Mouse (Mus musculus) olfactory bulb, adult 2 months (tissue): ENCODE data around the gene Saa3. TPM values are rescaled to one million over a fixed set of nuclear protein-coding genes. Genes with fewer than 3 reads are reported as not detected.
"Not testable (repeated sequence)": the region's sequence is repeated elsewhere in the genome, so short reads cannot be mapped to it uniquely, and the experiment has no call there.

Experiments used
- H3K27ac ChIP-seq: fragments of 200-500 bp; 2 replicates; pipeline ENCODE4 v1.5.1; 2012; ENCODE audit warnings: low read depth, low read length; ENCODE audit not compliant: insufficient read depth
- H3K4me1 ChIP-seq: fragments of 200-500 bp; 2 replicates; pipeline ENCODE4 v1.6.1; 2012; ENCODE audit warnings: low read length; ENCODE audit not compliant: control insufficient read depth, insufficient read depth
- H3K4me3 ChIP-seq: fragments of 200-500 bp; 2 replicates; pipeline ENCODE4 v1.5.1; 2012; ENCODE audit warnings: mild to moderate bottlenecking, low read depth, low read length, moderate library complexity; ENCODE audit not compliant: insufficient read depth
- CTCF ChIP-seq: fragments of 200-500 bp; IDR thresholded peaks from 2 replicates; pipeline ENCODE4 v1.5.1; 2012; ENCODE audit warnings: low read depth, mild to moderate bottlenecking, low read length, moderate library complexity; ENCODE audit not compliant: insufficient read depth
- POLR2A ChIP-seq: fragments of 200-500 bp; IDR thresholded peaks from 2 replicates; pipeline ENCODE4 v1.6.1; 2012; ENCODE audit warnings: mild to moderate bottlenecking, low read depth, low read length, moderate library complexity; ENCODE audit not compliant: insufficient read depth
- WGBS: fragments of 180-500 bp; shearing (Covaris S2); methylation state at CpG from one replicate; pipeline ENCODE4 v1.1.7; 2018; 5-methylcytosine and 5-hydroxymethylcytosine counted together
- polyA plus RNA-seq: library from polyadenylated mRNA; stranded (reverse); fragments of >200 nt; gene quantifications from 2 replicates; pipeline ENCODE4 v1.2.4, GENCODE M21; 2012; ENCODE audit warnings: low replicate concordance; ENCODE audit not compliant: missing spikeins, insufficient read depth, insufficient read length

The Saa3 gene
- not detected in 2 replicates for polyA plus RNA-seq

DNA sequence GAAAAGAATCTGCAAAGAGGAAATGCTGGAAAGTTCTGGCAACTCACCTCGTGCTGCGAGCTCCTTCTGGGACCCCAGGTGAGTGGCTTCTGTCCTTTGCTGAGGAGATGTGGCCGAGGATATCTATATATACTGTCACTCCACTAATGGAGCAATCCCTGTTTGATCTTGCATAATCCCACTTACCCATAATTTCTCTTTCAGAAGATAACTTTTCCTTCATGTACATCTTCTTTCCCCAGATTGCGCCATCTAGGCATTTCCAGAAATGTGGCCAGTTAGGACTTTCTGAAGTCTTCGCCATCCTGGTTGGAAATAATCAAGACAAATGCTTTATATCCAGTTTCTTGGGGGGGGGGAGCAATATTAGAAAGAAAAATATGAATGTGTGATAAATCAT is at the start of gene Saa3:
Gene Saa3, minus strand, starts transcription at position 101 of the 400 bp plus-strand sequence.
- TF ChIP-seq POLR2A (no peak), CTCF (no peak)
- 92% methylated on average over 5 of the region's 5 CpGs for WGBS
- Histone ChIP-seq H3K4me3 (no peak within 1 kb of the TSS), H3K27ac (no peak within 1 kb of the TSS), H3K4me1 (no peaks in the 10 kb centered on the region)

DNA sequence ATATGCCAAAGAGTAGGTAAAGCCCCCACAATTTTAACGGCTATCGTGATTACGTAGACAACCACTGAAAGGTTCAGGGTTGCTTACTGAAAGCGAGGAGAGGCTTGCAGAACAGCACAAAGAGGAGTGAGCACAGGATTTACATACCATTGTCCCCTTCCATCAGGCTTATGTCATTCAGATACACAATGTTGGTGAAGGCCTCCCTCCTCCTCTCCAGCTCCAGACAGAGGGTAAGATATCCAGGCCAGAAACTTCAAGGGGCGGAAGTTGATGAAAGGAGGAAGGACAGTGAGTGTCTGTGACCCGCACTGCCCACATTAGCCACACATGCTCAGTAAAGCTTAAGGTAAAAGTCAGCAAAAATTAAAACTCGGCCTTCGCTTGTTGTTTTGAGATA is 49.2 kb upstream of the Saa3 start:
- peaks cover 3% of the 10 kb centered on the region; the same call in 1 of the 2 replicates for H3K4me1 ChIP-seq
- H3K4me3 ChIP-seq = no peak overlapping the region
- TF ChIP-seq CTCF (no peak), POLR2A (no peak)
- no peak overlapping the region for H3K27ac ChIP-seq
- WGBS = 77% methylated on average over 8 of the region's 8 CpGs

DNA sequence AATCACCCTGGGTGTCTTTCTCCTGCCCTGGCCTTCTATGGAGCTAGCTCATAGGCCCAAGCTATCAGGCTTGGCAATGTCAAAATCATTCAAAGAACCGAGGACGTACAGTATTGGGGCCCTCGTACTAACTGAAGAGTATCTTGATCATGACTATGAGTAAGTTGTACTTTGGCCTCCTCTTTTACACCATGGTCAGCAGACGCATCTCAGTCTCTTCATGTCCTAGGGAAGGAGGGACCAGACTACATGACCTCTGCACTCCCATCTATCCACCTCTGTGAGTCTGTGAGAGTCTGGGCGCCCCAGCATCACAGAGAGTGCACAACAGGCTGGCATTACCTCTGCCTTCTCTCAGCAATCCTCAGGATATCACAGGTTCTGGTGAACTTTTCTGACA is 47.1 kb upstream of the Saa3 start:
- Histone ChIP-seq H3K4me3 (no peak overlapping the region), H3K27ac (no peak overlapping the region), H3K4me1 (peaks cover 3% of the 10 kb centered on the region; the same call in 1 of the 2 replicates)
- no peak for TF ChIP-seq CTCF
- TF ChIP-seq POLR2A = no peak
- 97% methylated on average over 5 of the region's 5 CpGs for WGBS

DNA sequence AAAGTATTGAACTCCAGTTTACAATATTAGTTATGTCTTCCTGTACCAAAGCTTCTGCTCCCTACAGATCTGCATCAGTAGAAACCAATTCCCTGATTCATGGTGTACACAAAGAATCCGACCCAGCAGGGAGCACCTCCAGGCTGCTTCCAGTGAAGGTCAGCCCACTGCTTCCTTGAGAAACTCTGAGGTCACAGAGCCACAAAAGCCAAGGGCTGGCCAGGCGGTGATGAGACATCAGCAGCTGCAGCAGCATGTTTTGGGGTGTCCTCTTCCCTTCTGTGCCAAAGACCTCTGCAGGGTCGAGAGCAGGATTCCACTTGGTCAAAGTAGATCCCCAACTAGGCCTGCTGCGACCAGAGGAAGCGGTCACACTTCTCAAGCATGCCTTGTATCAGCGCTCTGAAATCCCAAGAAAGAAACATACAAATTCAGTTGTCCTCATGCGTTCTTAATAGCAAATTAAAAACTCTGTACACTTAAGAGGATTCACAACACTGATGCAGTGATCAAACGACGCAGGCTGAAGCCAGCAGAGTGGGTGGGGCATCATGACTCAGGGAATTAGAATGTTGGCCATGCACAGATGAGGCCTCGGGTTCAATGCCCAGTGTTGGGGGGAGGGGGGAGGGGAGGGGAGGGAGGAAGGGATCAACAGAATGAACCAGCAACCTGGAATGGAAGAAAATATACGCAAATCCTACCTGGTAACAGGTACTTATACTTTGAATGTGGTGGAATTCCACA is 45.7 kb upstream of the Saa3 start:
- Histone ChIP-seq H3K27ac (no peak overlapping the region), H3K4me3 (no peak overlapping the region), H3K4me1 (peaks cover 3% of the 10 kb centered on the region; the same call in 1 of the 2 replicates)
- TF ChIP-seq POLR2A = no peak
- no peak for TF ChIP-seq CTCF
- WGBS = 65% methylated on average over 11 of the region's 11 CpGs

DNA sequence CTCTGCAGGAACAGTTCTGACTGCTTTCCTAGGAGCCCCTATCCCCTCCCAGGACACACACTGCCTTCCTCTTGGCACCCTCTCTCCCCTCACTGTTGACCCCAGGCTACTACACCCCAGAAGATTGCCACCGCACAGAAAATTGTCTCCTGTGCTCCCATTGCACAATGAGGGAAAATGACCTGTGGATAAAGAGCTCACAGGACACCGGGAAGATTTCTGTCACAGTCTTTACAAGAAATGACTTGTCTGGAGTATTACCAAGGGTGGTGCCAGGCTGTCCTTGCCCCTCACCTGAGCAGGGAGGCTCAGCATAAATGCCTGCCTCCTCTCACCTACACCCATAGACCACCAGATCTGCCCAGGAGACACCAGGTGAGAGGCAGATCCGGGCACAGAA is 36.0 kb upstream of the Saa3 start, which contains the start of gene Saa2:
Gene Saa2, plus strand, starts transcription at position 301 of the 400 bp plus-strand sequence.
- TF ChIP-seq POLR2A (no peak), CTCF (no peak)
- H3K4me3 ChIP-seq = no peak within 1 kb of the TSS
- 79% methylated on average over 3 of the region's 3 CpGs for WGBS
- no peak within 1 kb of the TSS for H3K27ac ChIP-seq
- H3K4me1 ChIP-seq = 0 out of 2 replicates have a peak, but pooled peaks cover 6% of the 10 kb centered on the region

DNA sequence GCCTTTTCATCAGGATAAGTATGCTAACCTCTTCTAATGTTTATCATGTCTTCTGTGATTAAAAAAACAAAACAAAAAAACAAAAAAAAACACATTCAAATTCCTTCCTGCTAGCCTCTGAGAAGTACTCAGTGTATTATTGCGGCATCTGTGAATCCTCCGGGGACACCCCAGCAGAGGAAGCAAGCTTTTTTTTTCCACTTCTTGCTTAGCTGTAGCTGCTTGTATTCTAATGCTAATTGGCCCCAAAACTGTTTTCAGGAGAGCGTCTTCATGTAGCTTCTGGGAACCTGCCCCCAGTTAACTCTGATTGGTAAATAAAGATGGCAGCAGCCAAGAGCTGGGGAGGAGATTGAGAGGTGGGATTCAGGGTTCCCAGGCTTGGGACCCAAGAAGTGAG is 33.0 kb upstream of the Saa3 start:
- H3K4me1 ChIP-seq = 0 out of 2 replicates have a peak, but pooled peaks cover 6% of the 10 kb centered on the region
- H3K27ac ChIP-seq = no peak overlapping the region
- TF ChIP-seq POLR2A = no peak
- TF ChIP-seq CTCF = no peak
- WGBS = 33% methylated on average over 3 of the region's 3 CpGs
- H3K4me3 ChIP-seq = no peak overlapping the region

DNA sequence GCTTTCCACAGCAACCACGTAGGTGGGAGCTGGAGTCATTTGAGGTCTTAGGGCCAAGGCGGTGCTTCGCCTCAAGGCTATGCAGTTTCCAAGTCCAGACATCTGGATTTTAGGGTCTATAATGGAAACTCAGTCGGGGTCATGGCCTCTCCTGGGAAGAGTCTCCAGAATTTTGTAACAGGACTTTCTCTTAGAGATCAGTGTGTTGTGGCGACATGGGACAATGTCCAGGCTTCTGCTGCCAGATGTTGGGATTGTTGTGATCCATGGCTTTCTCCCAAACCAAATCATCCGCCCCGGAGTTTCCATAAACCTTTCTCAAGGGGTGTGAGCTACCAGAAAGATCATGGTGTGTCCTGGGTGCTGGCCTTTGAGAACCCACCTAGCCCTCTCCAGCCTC is 30.9 kb upstream of the Saa3 start:
- H3K4me3 ChIP-seq = no peak overlapping the region
- WGBS = 90% methylated on average over 7 of the region's 7 CpGs
- no peak overlapping the region for H3K27ac ChIP-seq
- 0 out of 2 replicates have a peak, but pooled peaks cover 3% of the 10 kb centered on the region for H3K4me1 ChIP-seq
- TF ChIP-seq POLR2A (no peak), CTCF (no peak)

DNA sequence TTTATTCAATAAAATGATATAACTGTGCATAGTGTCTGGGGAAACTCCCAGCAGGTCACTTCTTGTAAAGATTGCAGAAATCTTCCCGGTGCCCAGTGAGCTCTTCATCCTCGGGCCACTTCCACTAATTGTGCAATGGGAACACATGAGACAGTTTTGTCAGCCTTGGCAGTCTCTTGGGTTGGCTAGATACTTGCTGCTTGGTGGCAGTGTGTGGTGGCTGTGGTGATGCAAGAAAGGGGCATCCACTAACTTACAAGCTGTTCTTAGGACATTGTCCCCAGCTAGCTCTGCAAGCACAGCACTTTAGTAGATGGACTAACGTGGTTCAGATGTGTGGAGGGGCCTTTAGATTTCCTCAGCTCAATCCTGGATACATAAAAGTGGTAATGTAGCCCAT is 30.3 kb upstream of the Saa3 start:
- no peak for TF ChIP-seq CTCF
- TF ChIP-seq POLR2A = no peak
- H3K27ac ChIP-seq = no peak overlapping the region
- 0 out of 2 replicates have a peak, but pooled peaks cover 3% of the 10 kb centered on the region for H3K4me1 ChIP-seq
- no peak overlapping the region for H3K4me3 ChIP-seq
- 80% methylated on average over 3 of the region's 3 CpGs for WGBS

DNA sequence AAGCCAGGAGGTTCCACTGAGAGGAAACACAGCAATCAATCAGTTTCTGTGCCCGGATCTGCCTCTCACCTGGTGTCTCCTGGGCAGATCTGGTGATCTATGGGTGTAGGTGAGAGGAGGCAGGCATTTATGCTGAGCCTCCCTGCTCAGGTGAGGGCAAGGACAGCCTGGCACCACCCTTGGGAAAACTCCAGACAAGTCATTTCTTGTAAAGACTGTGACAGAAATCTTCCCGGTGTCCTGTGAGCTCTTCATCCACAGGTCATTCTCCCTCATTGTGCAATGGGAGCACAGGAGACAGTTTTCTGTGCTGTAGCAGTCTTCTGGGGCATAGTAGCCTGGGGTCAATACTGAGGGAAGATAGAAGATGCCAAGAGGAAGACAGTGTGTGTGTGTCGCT is 27.4 kb upstream of the Saa3 start, which contains the start of gene Saa1:
Gene Saa1, minus strand, starts transcription at position 101 of the 400 bp plus-strand sequence.
- not testable (repeated sequence) for H3K27ac ChIP-seq, H3K4me1 ChIP-seq, H3K4me3 ChIP-seq
- WGBS = 85% methylated on average over 3 of the region's 3 CpGs

DNA sequence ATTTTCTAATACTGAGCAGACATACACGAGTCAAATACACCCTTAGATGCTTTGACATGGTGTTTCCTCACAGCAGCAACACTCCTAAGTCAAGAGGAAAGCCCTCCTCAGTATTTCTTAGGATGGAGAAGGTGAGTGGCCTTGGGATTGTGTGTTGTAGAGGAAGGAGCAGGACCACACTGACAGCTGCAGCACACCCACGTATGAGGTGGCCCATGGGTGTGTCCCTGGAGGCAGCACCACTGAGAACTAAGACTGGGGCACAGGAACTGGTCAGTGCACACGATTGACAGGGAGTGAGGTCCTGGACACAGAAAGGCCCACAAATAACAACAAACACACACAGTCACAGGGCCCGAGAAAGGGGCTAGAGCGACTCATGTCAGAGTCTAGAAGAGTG is 24.5 kb upstream of the Saa3 start:
- 83% methylated on average over 5 of the region's 5 CpGs for WGBS
- not testable (repeated sequence) for H3K4me1 ChIP-seq, H3K4me3 ChIP-seq, H3K27ac ChIP-seq
